Mouse (Mus musculus): ENCODE results near the gene Pde4c. TPM values are rescaled to one million over a fixed set of nuclear protein-coding genes. Genes with fewer than 3 reads are reported as not detected.

The Pde4c gene
- polyA plus RNA-seq, 1 experiment from 2014 or later: 0.08 TPM

DNA sequence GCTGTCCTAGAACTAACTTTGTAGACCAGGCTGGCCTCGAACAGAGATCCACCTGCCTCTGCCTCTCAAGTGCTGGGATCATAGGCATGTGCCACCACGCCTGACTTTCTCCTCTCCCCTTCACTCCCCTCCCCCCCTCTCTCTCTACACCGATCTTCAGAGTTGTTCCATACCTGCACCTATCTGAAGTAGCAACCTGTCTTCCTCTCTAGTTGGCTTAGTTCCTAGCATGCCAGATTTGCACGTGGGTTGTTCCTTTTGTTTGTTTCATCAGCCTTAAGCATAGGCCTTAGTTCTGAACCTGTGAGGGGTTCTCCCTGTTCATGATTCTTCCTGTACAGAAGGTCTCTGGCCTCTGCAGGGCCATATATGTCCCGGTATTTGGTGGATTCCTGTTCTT is 14.2 kb downstream of the Pde4c start:
- no peak overlapping the region for H3K27ac ChIP-seq (replicated peaks; ENCODE audit: low read depth, low read length)
- no peak overlapping the region for H3K4me3 ChIP-seq (ENCODE audit: low read depth, low read length)
- H3K9me3 ChIP-seq (ENCODE audit: control insufficient read depth, low read length): no peaks in the 10 kb centered on the region
- no peak for ATAC-seq (ENCODE audit: insufficient number of reproducible peaks, low FRiP score, low TSS enrichment, low read depth)
- H3K4me1 ChIP-seq (ENCODE audit: control insufficient read depth, insufficient read depth, low read length): no peaks in the 10 kb centered on the region; the same call in 1 of the 2 replicates
- H3K9ac ChIP-seq (ENCODE audit: low read length): no peak overlapping the region
- 78% methylated on average over 5 of the region's 5 CpGs for WGBS
- H3K36me3 ChIP-seq (ENCODE audit: control insufficient read depth, insufficient read depth, low read length): no peaks in the 10 kb centered on the region
- peaks cover 16% of the 10 kb centered on the region for H3K27me3 ChIP-seq (ENCODE audit: control insufficient read depth, insufficient read depth, low read length)
- H3K4me2 ChIP-seq (ENCODE audit: low read depth, severe bottlenecking): no peak overlapping the region
- no peak for DNase-seq (ENCODE audit: low spot score)

DNA sequence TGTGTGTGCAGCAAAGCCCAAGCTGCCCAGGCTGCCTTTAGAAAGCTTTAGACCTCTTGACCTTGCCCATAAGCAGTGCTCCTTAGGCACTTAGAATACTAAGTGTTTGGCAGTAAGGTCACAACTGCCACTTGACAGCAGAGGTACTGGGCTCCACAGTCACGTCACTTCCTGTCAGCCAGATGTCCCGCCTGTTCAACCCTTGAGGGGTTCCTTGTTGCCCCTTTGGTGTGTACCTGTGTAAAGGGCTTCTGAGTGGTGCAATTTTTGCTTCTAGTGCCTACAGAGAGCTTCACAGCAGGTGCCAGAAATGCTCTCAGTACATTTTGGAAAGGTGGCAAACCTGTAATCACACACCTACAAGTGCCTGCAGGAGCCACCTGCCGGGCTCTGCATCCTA is 14.7 kb downstream of the Pde4c start:
- 63% methylated on average over 3 of the region's 3 CpGs for WGBS
- DNase-seq (ENCODE audit: low spot score) (no peak), ATAC-seq (ENCODE audit: insufficient number of reproducible peaks, low FRiP score, low TSS enrichment, low read depth) (no peak)
- no peaks in the 10 kb centered on the region for H3K9me3 ChIP-seq (ENCODE audit: control insufficient read depth, low read length)
- peaks cover 21% of the 10 kb centered on the region for H3K27me3 ChIP-seq (ENCODE audit: control insufficient read depth, insufficient read depth, low read length)
- H3K4me1 ChIP-seq (ENCODE audit: control insufficient read depth, insufficient read depth, low read length): peaks cover 5% of the 10 kb centered on the region
- H3K4me2 ChIP-seq (ENCODE audit: low read depth, severe bottlenecking): no peak overlapping the region; the same call in 1 of the 2 replicates
- no peak overlapping the region for H3K9ac ChIP-seq (ENCODE audit: low read length)
- H3K27ac ChIP-seq (replicated peaks; ENCODE audit: low read depth, low read length): no peak overlapping the region
- no peak overlapping the region for H3K4me3 ChIP-seq (ENCODE audit: low read depth, low read length)
- H3K36me3 ChIP-seq (ENCODE audit: control insufficient read depth, insufficient read depth, low read length): no peaks in the 10 kb centered on the region

DNA sequence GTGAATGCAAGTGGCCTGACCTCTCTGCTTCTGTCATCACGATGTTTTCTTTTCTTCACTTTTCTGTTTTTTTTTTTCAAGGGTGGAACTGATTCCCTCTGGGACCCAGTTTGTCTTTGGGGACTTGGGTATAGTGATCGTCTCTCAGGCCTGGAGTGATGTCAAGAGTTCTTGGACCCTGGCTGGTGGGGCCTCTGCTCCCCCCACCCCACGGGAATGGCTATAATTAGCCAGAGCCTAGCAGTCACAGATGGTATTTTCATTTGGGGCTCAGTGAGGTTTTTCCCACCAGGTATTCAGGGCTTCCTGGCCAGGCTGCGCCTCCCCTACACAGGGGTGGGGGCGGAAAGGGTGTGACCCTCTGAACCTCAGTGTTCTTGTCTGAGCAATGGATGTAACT is 18.1 kb downstream of the Pde4c start:
- DNase-seq (ENCODE audit: low spot score) (no peak), ATAC-seq (ENCODE audit: insufficient number of reproducible peaks, low FRiP score, low TSS enrichment, low read depth) (no peak)
- Histone ChIP-seq H3K4me3 (ENCODE audit: low read depth, low read length) (no peak overlapping the region), H3K4me1 (ENCODE audit: control insufficient read depth, insufficient read depth, low read length) (peaks cover 9% of the 10 kb centered on the region), H3K4me2 (ENCODE audit: low read depth, severe bottlenecking) (no peak overlapping the region), H3K27me3 (ENCODE audit: control insufficient read depth, insufficient read depth, low read length) (peaks cover 51% of the 10 kb centered on the region), H3K27ac (replicated peaks; ENCODE audit: low read depth, low read length) (no peak overlapping the region), H3K36me3 (ENCODE audit: control insufficient read depth, insufficient read depth, low read length) (no peaks in the 10 kb centered on the region), H3K9ac (ENCODE audit: low read length) (no peak overlapping the region), H3K9me3 (ENCODE audit: control insufficient read depth, low read length) (no peaks in the 10 kb centered on the region)
- 56% methylated on average over 5 of the region's 5 CpGs for WGBS

DNA sequence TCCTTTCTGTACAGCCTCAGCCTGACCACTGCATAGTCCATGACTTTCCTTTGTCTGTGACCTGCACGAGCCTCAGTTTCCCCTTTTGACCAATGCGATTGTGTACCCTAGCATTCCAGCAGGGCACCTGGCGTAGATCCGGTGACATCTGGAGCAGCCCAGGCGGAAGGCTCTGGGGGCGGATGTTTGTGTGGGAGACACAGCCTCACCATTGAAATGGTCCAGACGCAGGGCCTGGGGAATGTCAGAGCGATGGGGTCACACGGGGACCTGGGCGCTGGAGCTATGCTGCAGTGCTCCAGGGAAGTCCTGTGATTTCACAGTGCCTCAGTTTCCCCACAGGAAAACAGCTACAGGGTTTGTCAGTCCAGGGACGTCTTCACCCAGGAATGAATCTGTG is 18.7 kb downstream of the Pde4c start:
- no peaks in the 10 kb centered on the region for H3K36me3 ChIP-seq (ENCODE audit: control insufficient read depth, insufficient read depth, low read length)
- H3K9me3 ChIP-seq (ENCODE audit: control insufficient read depth, low read length): no peaks in the 10 kb centered on the region
- whole genome bisulfite sequencing: 51% methylated on average over 11 of the region's 11 CpGs
- ATAC-seq (ENCODE audit: insufficient number of reproducible peaks, low FRiP score, low TSS enrichment, low read depth) (no peak), DNase-seq (ENCODE audit: low spot score) (no peak)
- H3K27me3 ChIP-seq (ENCODE audit: control insufficient read depth, insufficient read depth, low read length): peaks cover 54% of the 10 kb centered on the region
- peaks cover 9% of the 10 kb centered on the region for H3K4me1 ChIP-seq (ENCODE audit: control insufficient read depth, insufficient read depth, low read length)
- H3K4me2 ChIP-seq (ENCODE audit: low read depth, severe bottlenecking): no peak overlapping the region
- H3K4me3 ChIP-seq (ENCODE audit: low read depth, low read length): no peak overlapping the region
- no peak overlapping the region for H3K27ac ChIP-seq (replicated peaks; ENCODE audit: low read depth, low read length)
- no peak overlapping the region for H3K9ac ChIP-seq (ENCODE audit: low read length)

DNA sequence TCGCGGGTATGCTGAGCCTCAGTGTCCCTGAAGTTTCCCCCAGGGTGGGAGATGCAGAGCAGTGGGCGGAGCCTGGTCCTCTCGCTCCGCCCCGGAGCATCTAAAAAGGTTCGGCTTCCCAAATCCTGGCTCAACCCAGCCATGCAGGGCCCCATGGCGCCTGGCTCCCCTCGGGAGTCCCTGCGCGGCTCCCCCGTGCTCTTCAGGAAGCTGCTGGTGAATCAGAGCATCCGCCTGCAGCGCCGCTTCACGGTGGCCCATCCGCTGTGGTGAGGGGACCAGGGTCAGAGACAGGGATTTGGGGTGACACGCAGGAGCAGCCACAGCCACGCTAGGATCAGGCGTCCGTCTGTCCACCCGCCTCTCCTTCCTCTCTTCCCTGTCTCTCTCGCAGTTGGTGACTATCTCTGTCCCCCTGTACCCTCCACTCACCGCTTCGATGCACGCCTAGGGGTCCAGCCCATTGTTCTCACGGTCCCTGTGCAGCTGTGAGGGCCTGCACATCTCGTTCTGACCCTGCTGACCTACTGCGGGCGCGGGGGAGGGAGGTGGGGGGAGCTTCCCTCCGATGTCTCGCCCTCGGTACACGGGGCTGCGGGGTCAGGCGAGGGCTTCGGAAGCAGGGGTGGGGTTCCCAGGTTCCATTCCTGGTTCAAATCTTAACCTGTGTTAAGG is 19.6 kb downstream of the Pde4c start:
- Histone ChIP-seq H3K4me1 (ENCODE audit: control insufficient read depth, insufficient read depth, low read length) (peaks cover 9% of the 10 kb centered on the region), H3K27ac (replicated peaks; ENCODE audit: low read depth, low read length) (no peak overlapping the region), H3K4me3 (ENCODE audit: low read depth, low read length) (peak overlapping the region; percentile 3; the same call in 1 of the 2 replicates), H3K9me3 (ENCODE audit: control insufficient read depth, low read length) (no peaks in the 10 kb centered on the region), H3K4me2 (ENCODE audit: low read depth, severe bottlenecking) (peak overlapping the region; percentile 43), H3K36me3 (ENCODE audit: control insufficient read depth, insufficient read depth, low read length) (no peaks in the 10 kb centered on the region), H3K27me3 (ENCODE audit: control insufficient read depth, insufficient read depth, low read length) (peaks cover 60% of the 10 kb centered on the region), H3K9ac (ENCODE audit: low read length) (no peak overlapping the region)
- 2% methylated on average over 38 of the region's 38 CpGs for WGBS
- 0 out of 2 replicates have a peak, but pooled peaks have one; percentile 41 for ATAC-seq (ENCODE audit: insufficient number of reproducible peaks, low FRiP score, low TSS enrichment, low read depth)
- no peak for DNase-seq (ENCODE audit: low spot score)

DNA sequence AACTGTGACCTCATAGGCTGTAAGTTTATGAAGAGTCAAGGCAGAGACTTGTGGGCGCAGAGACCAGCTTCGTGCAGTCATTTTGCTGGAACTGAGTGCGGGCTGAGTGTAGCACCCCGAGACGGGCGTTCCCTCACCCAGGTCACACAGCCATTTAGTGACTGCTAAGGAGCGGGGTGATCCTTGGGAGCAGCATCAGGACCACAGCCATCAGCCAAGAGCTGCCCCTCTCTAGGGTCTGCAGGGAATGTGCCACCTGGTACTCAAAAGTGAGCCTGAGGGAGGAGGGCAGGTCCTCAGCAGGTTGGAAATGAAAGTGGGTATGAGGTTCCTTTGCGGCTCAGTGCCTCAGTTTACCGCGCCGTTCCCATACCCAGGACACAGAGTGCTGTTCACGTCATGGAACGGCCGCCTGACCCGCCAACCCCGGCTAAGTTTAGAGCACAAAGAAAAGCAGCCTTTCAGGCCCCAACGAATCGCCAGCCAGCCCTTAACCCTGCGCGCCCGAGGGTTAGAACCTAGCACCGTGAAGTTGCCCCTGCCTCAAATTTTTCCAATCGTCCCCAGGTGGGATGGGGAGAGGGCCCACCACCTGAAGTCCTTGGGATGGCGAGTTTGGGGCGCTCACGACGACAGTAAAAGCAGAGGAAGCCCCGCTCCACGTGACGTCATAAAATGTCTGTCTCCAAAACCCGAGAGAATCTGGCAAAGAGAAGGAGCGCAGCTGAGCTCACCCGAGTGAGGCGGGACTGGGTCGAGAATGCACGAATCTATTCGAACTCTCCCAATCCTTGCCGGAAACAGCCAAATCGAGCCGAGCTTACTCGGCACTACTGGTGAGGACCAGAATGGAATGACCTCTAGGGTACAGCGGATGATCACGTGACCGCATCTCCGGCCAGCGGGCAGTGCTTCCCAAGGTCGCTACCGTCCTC is 20.4 kb downstream of the Pde4c start:
- Histone ChIP-seq H3K36me3 (ENCODE audit: control insufficient read depth, insufficient read depth, low read length) (no peaks in the 10 kb centered on the region), H3K4me3 (ENCODE audit: low read depth, low read length) (peak overlapping the region; percentile 20; the same call in 1 of the 2 replicates), H3K27me3 (ENCODE audit: control insufficient read depth, insufficient read depth, low read length) (peaks cover 58% of the 10 kb centered on the region), H3K4me1 (ENCODE audit: control insufficient read depth, insufficient read depth, low read length) (peaks cover 9% of the 10 kb centered on the region), H3K9me3 (ENCODE audit: control insufficient read depth, low read length) (no peaks in the 10 kb centered on the region), H3K4me2 (ENCODE audit: low read depth, severe bottlenecking) (peak overlapping the region; percentile 43), H3K9ac (ENCODE audit: low read length) (0 out of 2 replicates have a peak overlapping the region, but pooled peaks have one; percentile 17), H3K27ac (replicated peaks; ENCODE audit: low read depth, low read length) (no peak overlapping the region)
- 5% methylated on average over 48 of the region's 48 CpGs for WGBS
- ATAC-seq (ENCODE audit: insufficient number of reproducible peaks, low FRiP score, low TSS enrichment, low read depth) (no peak), DNase-seq (ENCODE audit: low spot score) (no peak)

DNA sequence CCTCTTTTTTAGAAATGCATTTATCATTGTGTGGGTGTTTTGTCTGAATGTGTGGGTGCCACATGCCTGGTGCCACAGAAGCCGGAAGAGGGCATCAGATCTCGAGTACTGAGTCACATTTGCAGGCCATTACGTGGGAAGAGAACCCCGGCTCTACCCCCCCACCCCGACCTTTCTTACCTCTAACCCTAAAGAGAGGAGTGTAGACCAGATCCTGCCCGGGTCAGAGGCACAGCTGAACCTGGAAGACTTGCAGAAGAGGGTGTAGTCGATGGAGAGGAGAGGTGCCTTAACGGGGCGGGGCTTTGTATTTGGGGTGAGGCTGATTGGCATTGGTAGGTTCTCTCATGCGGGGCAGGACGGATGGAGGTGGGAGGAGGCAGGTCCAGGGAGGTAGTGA is 21.3 kb downstream of the Pde4c start:
- H3K9ac ChIP-seq (ENCODE audit: low read length): no peak overlapping the region
- no peak overlapping the region for H3K27ac ChIP-seq (replicated peaks; ENCODE audit: low read depth, low read length)
- 50% methylated on average over 11 of the region's 11 CpGs for WGBS
- H3K36me3 ChIP-seq (ENCODE audit: control insufficient read depth, insufficient read depth, low read length): no peaks in the 10 kb centered on the region
- ATAC-seq (ENCODE audit: insufficient number of reproducible peaks, low FRiP score, low TSS enrichment, low read depth) (no peak), DNase-seq (ENCODE audit: low spot score) (no peak)
- peaks cover 58% of the 10 kb centered on the region for H3K27me3 ChIP-seq (ENCODE audit: control insufficient read depth, insufficient read depth, low read length)
- H3K4me2 ChIP-seq (ENCODE audit: low read depth, severe bottlenecking): no peak overlapping the region
- H3K9me3 ChIP-seq (ENCODE audit: control insufficient read depth, low read length): no peaks in the 10 kb centered on the region
- peaks cover 9% of the 10 kb centered on the region for H3K4me1 ChIP-seq (ENCODE audit: control insufficient read depth, insufficient read depth, low read length)
- no peak overlapping the region for H3K4me3 ChIP-seq (ENCODE audit: low read depth, low read length)

DNA sequence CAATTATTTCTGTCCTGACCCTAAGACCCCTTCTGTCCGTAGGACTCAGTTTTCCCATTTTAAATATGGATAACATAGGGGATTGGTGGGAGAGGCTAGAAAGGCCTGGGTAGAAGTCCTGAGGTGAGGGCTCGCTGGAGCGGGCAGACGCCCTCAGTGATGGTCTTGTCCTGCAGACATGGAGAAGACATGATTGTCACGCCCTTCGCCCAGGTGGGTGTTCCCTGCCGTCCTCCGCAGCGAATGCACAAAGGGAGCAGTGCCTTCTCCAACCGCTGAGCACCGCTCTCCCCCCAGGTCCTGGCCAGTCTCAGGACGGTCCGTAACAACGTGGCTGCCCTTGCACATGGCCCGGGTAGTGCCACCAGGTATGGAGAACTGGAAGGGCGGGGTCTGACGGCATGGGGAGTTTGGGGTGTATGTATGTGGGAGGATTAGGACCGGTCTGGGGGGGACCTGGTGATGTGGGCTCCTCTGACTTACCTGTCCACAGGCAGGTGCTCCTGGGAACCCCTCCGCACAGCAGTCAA is 22.2 kb downstream of the Pde4c start:
- Histone ChIP-seq H3K27ac (replicated peaks; ENCODE audit: low read depth, low read length) (no peak overlapping the region), H3K4me1 (ENCODE audit: control insufficient read depth, insufficient read depth, low read length) (peaks cover 9% of the 10 kb centered on the region), H3K4me3 (ENCODE audit: low read depth, low read length) (no peak overlapping the region), H3K36me3 (ENCODE audit: control insufficient read depth, insufficient read depth, low read length) (no peaks in the 10 kb centered on the region), H3K4me2 (ENCODE audit: low read depth, severe bottlenecking) (no peak overlapping the region), H3K9me3 (ENCODE audit: control insufficient read depth, low read length) (no peaks in the 10 kb centered on the region), H3K9ac (ENCODE audit: low read length) (no peak overlapping the region), H3K27me3 (ENCODE audit: control insufficient read depth, insufficient read depth, low read length) (peaks cover 58% of the 10 kb centered on the region)
- 51% methylated on average over 19 of the region's 19 CpGs for WGBS
- DNase-seq (ENCODE audit: low spot score): no peak
- ATAC-seq (ENCODE audit: insufficient number of reproducible peaks, low FRiP score, low TSS enrichment, low read depth): no peak
